Comparison of ENCODE assay signal across 15 mouse cellular contexts in the genomic region with DNA sequence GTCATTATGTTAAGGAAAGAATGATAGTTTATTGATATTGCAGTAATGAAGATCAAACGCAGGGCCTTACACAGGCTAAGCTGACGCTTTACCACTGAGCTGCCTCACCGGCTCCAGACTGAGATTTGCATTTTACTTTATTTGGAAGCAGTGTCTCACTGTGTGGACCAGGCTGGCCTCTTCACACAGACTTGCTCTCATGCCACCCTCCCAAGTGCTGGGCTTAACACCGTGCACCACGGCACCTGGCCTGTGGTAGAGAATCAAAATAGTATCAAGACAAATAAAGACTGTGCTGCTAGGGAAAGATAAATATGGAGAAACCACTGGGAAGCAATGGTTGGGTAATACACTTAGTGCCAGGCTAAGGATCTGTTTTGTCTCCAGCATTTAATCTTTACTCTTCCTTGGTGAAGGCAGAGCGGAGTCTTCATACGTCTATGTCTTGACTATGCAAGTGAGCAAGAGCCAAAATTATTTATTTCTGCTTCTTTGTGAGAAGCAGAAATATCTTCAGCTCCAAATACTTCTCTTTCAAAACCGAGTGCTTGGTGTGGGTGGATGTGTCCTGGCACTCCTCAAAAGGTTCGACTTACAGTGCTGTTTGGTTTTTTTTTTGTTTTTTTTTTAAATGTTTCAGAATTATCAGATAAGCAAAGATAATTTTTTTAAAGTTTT. TPM values are rescaled to one million over a fixed set of nuclear protein-coding genes. Genes with fewer than 3 reads are reported as not detected.
DNase-seq lines count a peak whose midpoint lies in the region; ATAC-seq and TF ChIP-seq lines count a peak whose summit lies in the region.
"Had no signal": no experiment of that assay in that cellular context is flagged by ENCODE, and none has a peak within 500 bp of the region (broad histone marks: within the 10 kb centered on the region; RNA-seq: fewer than 3 reads in every experiment).

No protein-coding gene starts in this region.

- 38% methylated on average over 9 of the region's 9 CpGs for WGBS in liver, adult 2 months
- 72% methylated on average over 9 of the region's 9 CpGs for WGBS in liver, postnatal 0 days (ENCODE audit: insufficient replicate concordance)
- WGBS in stomach, postnatal 0 days, result 46% methylated on average over 9 of the region's 9 CpGs
- WGBS in hindbrain, embryonic 11.5 days, result 90% methylated on average over 9 of the region's 9 CpGs

- no peaks in the 10 kb centered on the region for H3K9me3 ChIP-seq in liver, postnatal 0 days (ENCODE audit: low read length)
- no peaks in the 10 kb centered on the region for H3K9me3 ChIP-seq in stomach, postnatal 0 days (ENCODE audit: control insufficient read depth, low read length)
- no peaks in the 10 kb centered on the region for H3K9me3 ChIP-seq in hindbrain, embryonic 11.5 days (ENCODE audit: control insufficient read depth, low read length)
- H3K9me3 ChIP-seq: embryonic facial prominence, embryonic 15.5 days; forebrain, embryonic 15.5 days; intestine, embryonic 15.5 days had no signal

- TF ChIP-seq CTCF in liver, adult 2 months (IDR thresholded peaks at IDR 0.05; ENCODE audit: low read depth, low read length), result no peak
- TF ChIP-seq CTCF in liver, postnatal 0 days (IDR thresholded peaks at IDR 0.05; ENCODE audit: low read depth), result no peak
- no peak for TF ChIP-seq CTCF in cortical plate, adult 2 months (IDR thresholded peaks at IDR 0.05; ENCODE audit: extremely low read depth, insufficient read depth, low read length)
- TF ChIP-seq CTCF in stomach, postnatal 0 days (IDR thresholded peaks at IDR 0.05; ENCODE audit: low read depth), result no peak

- no peak overlapping the region for H3K9ac ChIP-seq in liver, adult 2 months (ENCODE audit: low read depth, low read length)
- H3K9ac ChIP-seq in liver, postnatal 0 days (replicated peaks), result no peak overlapping the region
- H3K9ac ChIP-seq in stomach, postnatal 0 days (ENCODE audit: low read length), result no peak overlapping the region
- no peak overlapping the region for H3K9ac ChIP-seq in hindbrain, embryonic 11.5 days (ENCODE audit: low read depth, low read length)
- H3K9ac ChIP-seq: embryonic facial prominence, embryonic 15.5 days; forebrain, embryonic 15.5 days; hindbrain, embryonic 14.5 days; intestine, embryonic 15.5 days had no signal

- H3K36me3 ChIP-seq in liver, adult 2 months (ENCODE audit: control insufficient read depth, insufficient read depth, low read length), result no peaks in the 10 kb centered on the region
- H3K36me3 ChIP-seq in liver, postnatal 0 days (replicated peaks; ENCODE audit: insufficient read depth, low read length), result no peaks in the 10 kb centered on the region
- no peaks in the 10 kb centered on the region for H3K36me3 ChIP-seq in stomach, postnatal 0 days (ENCODE audit: control insufficient read depth, insufficient read depth, low read length)
- H3K36me3 ChIP-seq in hindbrain, embryonic 11.5 days (ENCODE audit: control insufficient read depth, insufficient read depth, low read length), result no peaks in the 10 kb centered on the region
- H3K36me3 ChIP-seq: embryonic facial prominence, embryonic 15.5 days; forebrain, embryonic 15.5 days; G1E; intestine, embryonic 15.5 days had no signal

- ATAC-seq in frontal cortex, adult (ENCODE audit: low TSS enrichment), result peak; percentile 87
- no peak for ATAC-seq in liver, postnatal 0 days
- peak; percentile 54; the same call in 1 of the 2 replicates for ATAC-seq in stomach, postnatal 0 days (ENCODE audit: low FRiP score, low TSS enrichment)
- no peak for ATAC-seq in hindbrain, embryonic 11.5 days (ENCODE audit: low FRiP score)
- ATAC-seq: forebrain, embryonic 15.5 days had no signal

- no peak overlapping the region for H3K4me2 ChIP-seq in liver, postnatal 0 days (ENCODE audit: low read depth, low read length)
- H3K4me2 ChIP-seq in stomach, postnatal 0 days (replicated peaks; ENCODE audit: low read depth), result no peak overlapping the region
- no peak overlapping the region for H3K4me2 ChIP-seq in hindbrain, embryonic 11.5 days (replicated peaks; ENCODE audit: low read depth, low read length)
- H3K4me2 ChIP-seq: forebrain, embryonic 15.5 days; hindbrain, embryonic 14.5 days had no signal

- H3K79me2 ChIP-seq in liver, adult 2 months (ENCODE audit: control insufficient read depth, insufficient read depth, low read length), result no peaks in the 10 kb centered on the region

- H3K4me1 ChIP-seq in liver, adult 2 months (ENCODE audit: control insufficient read depth, insufficient read depth, low read length), result peaks cover 10% of the 10 kb centered on the region
- no peaks in the 10 kb centered on the region for H3K4me1 ChIP-seq in liver, postnatal 0 days (ENCODE audit: insufficient read depth)
- H3K4me1 ChIP-seq in cortical plate, adult 2 months (ENCODE audit: control insufficient read depth, insufficient read depth, low read length), result peaks cover 2% of the 10 kb centered on the region
- H3K4me1 ChIP-seq in stomach, postnatal 0 days (replicated peaks; ENCODE audit: control insufficient read depth, insufficient read depth), result no peaks in the 10 kb centered on the region; the same call in 1 of the 2 replicates
- H3K4me1 ChIP-seq in hindbrain, embryonic 11.5 days (replicated peaks; ENCODE audit: control insufficient read depth, insufficient read depth, low read length), result no peaks in the 10 kb centered on the region
- H3K4me1 ChIP-seq: forebrain, embryonic 15.5 days had no signal

- no peak for TF ChIP-seq POLR2A in liver, adult 2 months (IDR thresholded peaks at IDR 0.05; ENCODE audit: extremely low read depth, insufficient read depth, low read length)
- no peak for TF ChIP-seq POLR2A in cortical plate, adult 2 months (IDR thresholded peaks at IDR 0.05; ENCODE audit: extremely low read depth, insufficient read depth, low read length)

- no peak overlapping the region for H3K4me3 ChIP-seq in liver, adult 2 months (ENCODE audit: insufficient read depth, low read depth, low read length)
- no peak overlapping the region for H3K4me3 ChIP-seq in liver, postnatal 0 days (ENCODE audit: low read depth, low read length)
- H3K4me3 ChIP-seq in cortical plate, adult 2 months (ENCODE audit: insufficient read depth, low read length), result no peak overlapping the region
- no peak overlapping the region for H3K4me3 ChIP-seq in stomach, postnatal 0 days (ENCODE audit: low read depth, low read length)
- no peak overlapping the region for H3K4me3 ChIP-seq in hindbrain, embryonic 11.5 days (ENCODE audit: low read depth, low read length)
- H3K4me3 ChIP-seq: embryonic facial prominence, embryonic 15.5 days; forebrain, embryonic 15.5 days; intestine, embryonic 15.5 days had no signal

- no peak for TF ChIP-seq EP300 in liver, postnatal 0 days (IDR thresholded peaks at IDR 0.05; ENCODE audit: low read depth)
- no peak for TF ChIP-seq EP300 in stomach, postnatal 0 days (optimal IDR thresholded peaks at IDR 0.05)

- peak overlapping the region; percentile 91 for H3K27ac ChIP-seq in liver, adult 2 months (replicated peaks; ENCODE audit: insufficient read depth, low read depth, low read length)
- no peak overlapping the region for H3K27ac ChIP-seq in liver, postnatal 0 days (ENCODE audit: low read depth)
- H3K27ac ChIP-seq in cortical plate, adult 2 months (ENCODE audit: insufficient read depth, low read length), result peak overlapping the region; percentile 59; the same call in 1 of the 2 replicates
- peak overlapping the region; percentile 8; the same call in 1 of the 2 replicates for H3K27ac ChIP-seq in stomach, postnatal 0 days (replicated peaks)
- H3K27ac ChIP-seq in hindbrain, embryonic 11.5 days (ENCODE audit: low read depth, low read length), result no peak overlapping the region
- H3K27ac ChIP-seq: forebrain, embryonic 15.5 days; hindbrain, embryonic 14.5 days; intestine, embryonic 15.5 days had no signal

- no peaks in the 10 kb centered on the region for H3K27me3 ChIP-seq in liver, adult 2 months (ENCODE audit: control insufficient read depth, insufficient read depth, low read length)
- no peaks in the 10 kb centered on the region for H3K27me3 ChIP-seq in liver, postnatal 0 days (ENCODE audit: insufficient read depth, low read length)
- no peaks in the 10 kb centered on the region for H3K27me3 ChIP-seq in stomach, postnatal 0 days (ENCODE audit: control insufficient read depth, insufficient read depth, low read length)
- H3K27me3 ChIP-seq in hindbrain, embryonic 11.5 days (ENCODE audit: control insufficient read depth, insufficient read depth, low read length), result no peaks in the 10 kb centered on the region
- H3K27me3 ChIP-seq: embryonic facial prominence, embryonic 15.5 days; forebrain, embryonic 15.5 days; intestine, embryonic 15.5 days had no signal

- DNase-seq in frontal cortex, postnatal 14 days (ENCODE audit: low spot score in 2 of 2), result no peak
- peak; percentile 71 for DNase-seq in liver, adult 2 months (ENCODE audit: extremely low read depth, low read depth, low spot score)
- no peak for DNase-seq in liver, postnatal 0 days
- DNase-seq in stomach, postnatal 0 days (ENCODE audit: low spot score), result no peak
- no peak for DNase-seq in yolk sac, embryonic 10.5 days (ENCODE audit: low spot score)
- no peak for DNase-seq in hindbrain, embryonic 11.5 days (ENCODE audit: low spot score)
- DNase-seq: cerebellum, adult 2 months; heart, postnatal 10 days had no signal

RNA-seq across cellular contexts. Expression of gene Ttc39b, which starts 19.2 kb away (rescaled TPM):
- 21.0 and 21.3 TPM in 2 replicates for total RNA-seq in liver, adult 2 months (2014; rRNA removed)
- polyA plus RNA-seq in liver, adult 2 months (2012; rRNA removed), result 6.5 and 6.7 TPM in 2 replicates
- 2.2 and 3.0 TPM in 2 replicates for polyA plus RNA-seq in liver, postnatal 0 days (2015; fragmentation: Nextera tagmentation; extraction: Ambion mirVana)
- polyA plus RNA-seq in cortical plate, adult 2 months (2012; rRNA removed), result 19.6 and 20.8 TPM in 2 replicates
- polyA plus RNA-seq in stomach, postnatal 0 days (2015; fragmentation: Nextera tagmentation; extraction: Ambion mirVana), result 14.0 and 15.7 TPM in 2 replicates
- 1.8 and 2.9 TPM in 2 replicates for polyA plus RNA-seq in hindbrain, embryonic 11.5 days (2014; fragmentation: Nextera tagmentation; extraction: Ambion mirVana)
- polyA plus RNA-seq: G1E had no signal

Comparison
In these comparisons a context has a peak if more than half of its experiments do, and no peak if none do; other contexts are left out.
1. H3K27ac ChIP-seq: peak in liver, adult 2 months (single experiment), cortical plate, adult 2 months (single experiment) and stomach, postnatal 0 days (single experiment); none in liver, postnatal 0 days (single experiment) and hindbrain, embryonic 11.5 days (single experiment).
2. ATAC-seq: peak in frontal cortex, adult (single experiment) and stomach, postnatal 0 days (single experiment); none in liver, postnatal 0 days (single experiment) and hindbrain, embryonic 11.5 days (single experiment).